Mouse (Mus musculus): ENCODE data around the gene Xkr8.
"Not testable (repeated sequence)": the region's sequence is repeated elsewhere in the genome, so short reads cannot be mapped to it uniquely, and the experiment has no call there.

Gene Xkr8

DNA sequence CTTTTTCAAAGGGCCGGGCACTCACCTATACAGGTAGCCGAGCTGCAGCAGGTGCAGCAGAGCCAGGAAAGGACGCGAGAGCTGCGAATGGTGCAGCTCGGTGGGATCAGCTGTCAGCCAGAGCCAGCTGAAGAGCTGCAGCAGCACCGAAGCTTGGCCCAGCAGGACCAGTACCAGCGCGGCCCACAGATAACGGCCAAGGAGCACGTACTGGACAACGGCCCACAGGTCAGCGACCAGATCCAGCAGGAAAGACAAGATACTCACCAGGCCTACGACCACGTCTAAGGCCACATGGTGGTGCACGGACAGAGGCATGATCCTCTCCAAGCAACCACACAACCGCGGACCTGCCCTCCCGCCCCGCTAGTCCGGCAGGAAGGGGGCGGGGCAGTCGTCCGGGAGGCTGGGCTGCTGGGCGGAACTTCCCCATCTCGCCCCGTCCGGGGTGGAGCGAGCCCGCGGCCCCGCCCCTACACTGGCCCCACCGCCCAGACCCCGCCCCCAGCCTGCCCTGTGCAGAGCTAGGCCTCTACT lies at the start of gene Xkr8:
Xkr8 (minus strand) TSS at position 399 of the 537 bp plus-strand sequence.
- in situ Hi-C loops (cut with MboI; ENCODE audit: unreplicated experiment in 2 of 2): loop anchor here in 1 of 2 experiments (5.0 kb wide), 2 partner anchors 35 to 90 kb away; partner anchors contain the start of gene Rpa2

DNA sequence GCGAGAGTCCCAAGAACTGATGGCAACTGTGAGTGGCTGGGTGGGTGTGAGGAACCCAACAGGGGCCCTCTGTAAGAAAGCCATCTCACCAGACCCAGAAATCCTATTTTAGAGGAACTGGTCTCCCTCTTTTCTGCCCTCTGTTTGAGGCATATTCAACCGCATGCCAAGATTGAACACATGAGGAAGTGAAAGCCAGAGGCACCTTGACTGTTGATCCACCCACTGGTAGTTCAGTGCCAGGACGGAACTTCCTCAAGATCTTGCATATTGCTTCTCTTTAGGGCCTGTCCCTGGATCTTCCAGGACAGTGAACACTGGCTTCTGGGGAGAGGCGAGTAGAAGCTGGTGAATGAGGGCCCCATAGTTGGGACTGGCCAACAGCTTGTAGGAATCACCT lies 47.9 kb upstream of the Xkr8 start:
- in situ Hi-C loops (cut with MboI; ENCODE audit: unreplicated experiment in 2 of 2): no loop called here

DNA sequence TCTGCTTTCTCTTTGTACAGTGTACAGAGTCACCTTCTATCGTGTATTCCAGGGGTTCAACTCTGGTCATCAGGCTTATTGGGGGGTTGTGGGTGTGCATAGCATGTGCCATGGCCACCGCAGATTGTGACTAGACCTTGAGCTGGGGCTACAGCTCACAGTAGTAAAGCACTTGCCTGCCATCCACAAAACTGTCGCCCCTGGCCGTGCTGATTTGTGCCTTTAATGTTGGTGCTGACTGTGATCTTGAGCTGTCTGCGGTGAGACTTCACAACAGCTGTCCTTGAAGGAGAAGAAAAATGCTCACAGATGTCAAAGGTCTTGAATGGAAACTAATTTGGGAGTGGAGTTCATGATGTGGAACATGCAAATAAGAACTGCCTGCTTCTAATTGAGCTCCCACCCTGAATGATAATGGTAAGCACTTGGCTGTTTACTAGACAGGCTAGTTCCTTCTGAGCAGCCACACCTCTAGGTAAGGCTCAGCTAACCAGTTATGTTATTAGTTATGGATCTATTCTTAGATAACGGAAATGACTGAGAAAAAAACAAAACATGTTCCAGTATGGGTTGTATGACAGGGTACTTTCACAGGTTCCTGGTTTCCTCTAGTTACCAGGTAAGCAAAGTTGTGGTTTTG lies 46.3 kb upstream of the Xkr8 start:
- in situ Hi-C loops (cut with MboI; ENCODE audit: unreplicated experiment in 2 of 2): loop anchor here (5.0 kb wide), 2 partner anchors 44 to 149 kb away; no protein-coding TSS in a partner anchor

DNA sequence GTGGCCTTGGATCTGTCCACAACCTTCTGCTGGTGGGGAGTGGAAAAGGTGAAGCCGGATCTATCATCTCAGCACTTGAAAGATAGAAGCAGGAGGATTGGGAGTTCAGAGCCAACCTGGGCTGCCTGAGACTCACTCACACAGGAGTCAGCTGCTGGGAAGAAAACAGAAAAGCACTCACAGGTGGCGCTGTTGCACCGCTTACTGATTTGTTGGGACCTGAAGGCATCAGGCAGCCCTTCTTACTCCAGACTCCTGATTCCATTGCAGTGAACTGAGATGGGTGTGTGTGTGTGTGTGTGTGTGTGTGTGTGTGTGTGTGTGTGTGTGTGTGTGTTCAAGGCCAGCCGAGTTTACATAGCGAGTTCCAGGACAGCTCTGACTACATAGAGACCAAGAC lies 44.4 kb upstream of the Xkr8 start:
- in situ Hi-C loops (cut with MboI; ENCODE audit: unreplicated experiment in 2 of 2): loop anchor here (5.0 kb wide), 2 partner anchors 46 to 151 kb away; no protein-coding TSS in a partner anchor

DNA sequence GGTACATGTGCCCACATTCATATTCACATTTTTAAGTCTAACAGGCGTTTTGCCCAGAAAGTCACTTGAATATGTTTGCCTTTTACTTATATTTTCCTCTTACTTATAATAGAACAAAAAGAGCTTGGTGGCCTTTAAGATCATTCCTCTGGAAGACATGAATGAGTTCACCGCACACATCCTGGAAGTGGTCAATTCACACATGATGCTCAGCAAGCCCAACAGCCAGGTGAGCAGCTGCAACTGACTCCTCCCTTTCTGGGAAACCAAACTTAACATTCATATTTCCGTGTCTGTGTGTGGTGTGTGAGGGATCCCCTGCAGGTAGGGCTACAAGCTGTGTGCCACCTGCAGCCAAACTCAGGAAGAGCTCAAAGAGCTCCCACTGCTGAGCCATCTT lies 42.6 kb upstream of the Xkr8 start:
- in situ Hi-C loops (cut with MboI; ENCODE audit: unreplicated experiment in 2 of 2): loop anchor here (5.0 kb wide), 3 partner anchors 47 to 157 kb away; no protein-coding TSS in a partner anchor

DNA sequence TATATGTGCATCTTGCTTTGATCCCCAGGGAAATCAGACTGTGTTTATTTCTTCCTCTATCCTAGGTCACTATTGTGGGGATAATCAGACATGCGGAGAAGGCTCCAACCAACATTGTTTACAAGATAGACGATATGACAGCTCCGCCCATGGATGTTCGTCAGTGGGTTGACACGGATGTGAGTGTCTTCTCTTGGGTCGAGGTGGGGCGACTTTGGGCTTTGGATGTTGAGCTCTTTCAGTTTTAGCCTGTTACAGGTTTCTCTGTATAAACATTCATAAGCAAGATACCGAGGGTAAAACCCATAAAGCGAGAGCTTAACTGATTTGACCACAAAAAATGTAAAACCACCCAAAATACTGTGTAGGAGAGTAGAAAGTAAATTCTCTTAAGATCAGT lies 39.4 kb upstream of the Xkr8 start:
- in situ Hi-C loops (cut with MboI; ENCODE audit: unreplicated experiment in 2 of 2): loop anchor here in 1 of 2 experiments (5.0 kb wide), 1 partner anchor 161 kb away; no protein-coding TSS in a partner anchor

DNA sequence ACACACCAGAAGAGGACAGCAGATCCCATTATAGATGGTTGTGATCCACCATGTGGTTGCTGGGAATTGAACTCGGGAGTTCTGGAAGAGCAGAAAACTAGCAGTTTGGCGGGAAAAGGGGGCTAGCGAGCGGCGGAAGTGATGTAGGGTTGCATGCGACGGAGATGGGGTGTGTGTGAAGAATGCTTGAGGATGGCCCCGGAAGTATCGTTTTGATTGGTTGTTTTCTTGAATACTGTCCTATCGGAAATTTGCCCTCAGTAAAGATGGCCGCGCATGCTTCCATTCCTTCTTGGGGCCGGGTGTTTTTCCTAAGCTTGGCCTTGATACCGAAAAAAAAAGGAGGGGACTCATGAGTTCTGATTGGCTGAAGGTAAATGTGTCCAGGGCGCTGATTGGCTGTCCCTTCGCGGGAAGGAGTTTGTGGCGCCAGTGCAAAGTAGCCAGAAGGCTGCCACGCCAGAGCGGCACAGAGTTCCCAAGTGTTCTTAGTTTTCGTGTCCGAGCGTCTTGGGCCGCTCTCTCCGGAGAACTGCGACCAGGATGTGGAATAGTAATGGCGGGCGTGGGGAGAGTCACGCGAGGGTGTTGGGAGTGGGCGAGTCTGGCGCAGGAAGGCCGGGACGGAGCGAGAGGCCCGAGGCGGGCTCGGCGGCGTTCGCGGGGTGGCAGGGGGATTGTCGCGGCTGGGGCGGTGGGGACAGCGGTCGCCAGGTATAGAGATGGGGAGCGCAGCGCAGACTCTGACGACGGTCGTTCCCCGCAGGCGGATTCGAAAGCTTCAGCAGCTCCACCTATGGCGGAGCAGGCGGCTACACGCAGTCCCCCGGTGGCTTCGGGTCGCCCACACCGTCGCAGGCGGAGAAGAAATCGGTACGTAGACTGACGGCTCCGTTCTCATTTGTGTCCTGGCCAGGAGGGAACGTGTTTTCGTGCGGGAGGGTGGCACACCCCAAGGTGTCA lies 35.8 kb upstream of the Xkr8 start, which contains the start of gene Rpa2:
Rpa2 (plus strand) TSS at position 419 of the 963 bp plus-strand sequence.
- in situ Hi-C loops (cut with MboI; ENCODE audit: unreplicated experiment in 2 of 2): loop anchor here in 1 of 2 experiments (5.0 kb wide), 1 partner anchor 36 kb away; the partner anchor contains the start of gene Xkr8

DNA sequence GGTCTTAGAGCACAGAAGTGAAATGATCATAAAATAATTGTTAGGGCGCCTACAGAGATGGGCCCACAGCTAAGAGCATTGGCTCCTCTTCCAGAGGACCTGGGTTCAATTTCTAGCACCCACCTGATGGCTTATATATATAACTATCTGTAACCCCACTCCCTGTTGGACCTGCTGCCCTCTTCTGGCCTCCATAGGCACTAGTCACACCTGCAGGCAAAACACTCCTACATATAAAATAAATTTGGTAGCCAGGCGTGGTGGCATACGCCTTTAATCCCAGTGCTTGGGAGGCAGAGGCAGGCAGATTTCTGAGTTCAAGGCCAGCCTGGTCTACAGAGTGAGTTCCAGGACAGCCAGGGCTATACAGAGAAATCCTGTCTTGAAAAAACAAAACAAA lies 30.8 kb upstream of the Xkr8 start:
- in situ Hi-C loops (cut with MboI; ENCODE audit: unreplicated experiment in 2 of 2): not testable (repeated sequence)

DNA sequence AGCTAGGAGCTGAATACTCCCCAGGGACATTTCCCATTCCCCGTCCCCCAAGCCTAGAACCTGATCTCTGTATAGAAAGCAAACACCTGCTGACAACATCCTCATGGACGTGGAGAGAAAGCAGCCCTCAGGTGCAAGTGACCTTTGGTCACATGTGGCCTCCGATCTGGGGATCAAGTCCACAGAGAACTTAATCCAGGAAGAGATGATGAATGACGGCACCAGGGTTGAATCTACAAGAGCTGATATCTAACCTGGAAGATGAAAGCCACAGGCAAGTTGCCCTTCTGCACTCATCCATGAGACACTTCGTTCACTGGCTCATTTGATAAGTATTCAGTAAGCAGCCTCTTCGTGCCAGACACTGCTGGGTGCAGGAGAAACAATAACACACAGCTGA lies 30.3 kb upstream of the Xkr8 start:
- in situ Hi-C loops (cut with MboI; ENCODE audit: unreplicated experiment in 2 of 2): no loop called here

DNA sequence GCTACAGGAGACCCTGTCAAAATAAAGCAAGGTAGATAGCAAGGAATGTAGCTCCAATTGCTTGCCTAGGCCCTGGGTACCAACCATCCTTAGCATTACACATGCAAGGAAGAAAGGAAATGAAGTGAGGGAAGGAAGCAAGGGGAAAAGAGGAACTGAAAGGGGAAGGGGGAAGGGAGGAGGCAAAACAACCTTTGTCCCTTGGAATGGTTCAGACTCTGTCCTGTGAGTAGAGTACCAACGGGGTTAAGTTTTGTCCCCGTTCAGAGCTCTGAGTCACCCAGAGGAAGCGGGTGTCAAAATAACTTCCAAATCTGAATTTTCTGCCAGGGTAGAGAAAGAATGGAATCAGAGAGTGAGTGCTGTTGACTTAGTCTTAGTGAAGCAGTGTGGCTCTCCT lies 27.9 kb upstream of the Xkr8 start:
- in situ Hi-C loops (cut with MboI; ENCODE audit: unreplicated experiment in 2 of 2): no loop called here

DNA sequence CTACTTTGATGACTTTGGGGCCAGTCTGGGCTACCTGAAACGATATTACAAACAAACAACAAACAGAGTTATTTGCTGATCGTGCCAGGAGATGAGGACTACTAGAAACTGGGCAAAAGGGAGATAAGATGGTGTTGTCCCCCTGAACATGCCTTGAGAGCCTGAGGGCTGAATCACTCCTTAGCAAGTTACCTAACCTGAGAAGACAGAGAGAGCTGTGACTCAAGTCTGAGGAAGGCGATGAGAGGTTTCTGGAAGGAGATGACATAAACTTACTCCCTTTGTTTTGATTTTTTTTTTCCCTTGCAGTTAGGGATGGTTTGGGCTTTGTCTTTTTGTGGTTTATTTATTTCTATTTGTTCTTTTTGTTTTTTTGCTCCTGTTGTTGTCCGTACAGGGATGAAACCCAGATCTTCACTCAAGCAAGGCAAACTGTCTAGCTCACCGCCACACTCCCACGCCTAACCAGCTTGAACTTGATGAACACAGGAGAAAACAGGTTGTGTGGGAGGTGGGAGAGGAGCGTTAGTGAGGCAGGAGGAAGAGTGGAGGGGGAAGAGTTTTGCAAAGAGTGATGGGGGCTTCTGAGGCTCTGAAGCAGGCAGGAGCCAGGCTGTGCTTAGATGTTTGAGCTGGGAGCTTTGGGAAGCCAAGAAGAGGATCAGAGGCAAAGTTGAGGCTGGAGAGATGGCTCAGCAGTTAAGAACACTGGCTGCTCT lies 25.4 kb upstream of the Xkr8 start:
- in situ Hi-C loops (cut with MboI; ENCODE audit: unreplicated experiment in 2 of 2): no loop called here

DNA sequence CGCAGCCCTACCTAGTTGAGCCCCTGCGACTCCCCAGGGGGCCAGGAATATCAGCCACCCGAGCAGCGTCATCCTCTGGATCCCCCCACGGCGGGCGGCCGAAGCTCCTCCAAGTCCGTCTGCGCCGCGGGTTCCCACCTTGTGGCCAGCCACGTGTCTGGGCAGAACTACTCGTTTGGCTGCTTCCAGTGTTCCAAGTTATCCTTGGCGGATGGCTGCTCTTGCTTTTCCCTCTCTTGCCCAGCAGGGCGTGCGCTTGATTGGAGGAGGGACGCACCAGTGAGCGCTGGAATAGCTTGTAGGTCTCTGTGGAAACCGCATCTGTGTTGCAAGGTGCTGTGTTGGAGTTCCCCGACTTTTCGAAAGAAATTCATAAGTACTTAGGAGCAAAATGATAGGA lies 24.6 kb upstream of the Xkr8 start, which contains the start of gene Smpdl3b:
Smpdl3b (minus strand) TSS at position 279 of the 400 bp plus-strand sequence.
- in situ Hi-C loops (cut with MboI; ENCODE audit: unreplicated experiment in 2 of 2): no loop called here

DNA sequence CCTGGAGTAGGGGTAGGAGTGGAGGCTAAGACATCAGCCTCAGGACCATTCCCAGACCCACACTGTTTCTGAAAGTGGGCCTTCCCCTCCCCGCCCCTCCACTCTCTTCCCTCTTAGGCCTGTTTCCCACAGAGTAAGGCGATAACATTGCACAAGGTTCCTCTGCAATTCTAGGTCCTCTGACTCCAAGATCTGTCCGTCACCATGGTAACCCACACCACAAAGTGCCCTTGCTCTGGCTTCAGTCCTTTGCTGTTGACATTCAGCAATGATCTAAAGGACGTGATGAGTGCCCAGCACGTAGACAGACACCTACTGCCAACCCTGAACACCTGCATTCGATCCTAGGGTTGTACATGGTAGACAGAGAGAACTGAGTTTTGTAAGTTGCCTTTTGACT lies 20.6 kb upstream of the Xkr8 start:
- in situ Hi-C loops (cut with MboI; ENCODE audit: unreplicated experiment in 2 of 2): no loop called here

DNA sequence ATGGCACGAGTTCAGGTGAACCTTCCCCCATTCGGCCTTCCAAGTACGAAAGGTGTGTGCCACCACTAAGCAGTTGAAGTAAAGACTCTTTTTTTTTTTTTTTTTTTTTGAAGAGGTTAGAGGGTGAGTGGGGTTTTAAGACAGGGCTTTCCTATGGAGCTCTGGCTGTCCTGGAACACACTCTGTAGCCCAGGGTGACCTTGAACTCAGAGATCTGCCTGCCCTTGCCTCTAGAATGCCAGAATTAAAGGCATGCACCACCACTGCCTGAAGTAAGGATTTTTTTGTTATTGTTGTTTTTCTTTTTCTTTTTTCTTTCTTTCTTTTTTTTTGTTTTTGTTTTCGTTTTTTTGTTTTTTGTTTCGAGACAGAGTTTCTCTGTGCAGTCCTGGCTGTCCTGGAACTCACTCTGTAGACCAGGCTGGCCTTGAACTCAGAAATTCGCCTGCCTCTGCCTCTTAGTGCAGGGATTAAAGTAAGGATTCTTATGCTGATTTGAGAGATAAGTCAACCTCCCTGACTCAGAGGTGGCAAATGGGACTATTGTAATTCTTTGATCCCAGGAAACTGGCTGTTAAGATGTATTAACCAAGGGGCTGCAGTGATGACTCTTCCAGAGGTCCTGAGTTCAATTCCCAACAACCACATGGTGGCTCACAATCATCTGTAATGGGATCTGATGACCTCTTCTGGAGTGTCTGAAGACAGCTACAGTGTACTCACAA lies 17.1 kb upstream of the Xkr8 start:
- in situ Hi-C loops (cut with MboI; ENCODE audit: unreplicated experiment in 2 of 2): no loop called here

DNA sequence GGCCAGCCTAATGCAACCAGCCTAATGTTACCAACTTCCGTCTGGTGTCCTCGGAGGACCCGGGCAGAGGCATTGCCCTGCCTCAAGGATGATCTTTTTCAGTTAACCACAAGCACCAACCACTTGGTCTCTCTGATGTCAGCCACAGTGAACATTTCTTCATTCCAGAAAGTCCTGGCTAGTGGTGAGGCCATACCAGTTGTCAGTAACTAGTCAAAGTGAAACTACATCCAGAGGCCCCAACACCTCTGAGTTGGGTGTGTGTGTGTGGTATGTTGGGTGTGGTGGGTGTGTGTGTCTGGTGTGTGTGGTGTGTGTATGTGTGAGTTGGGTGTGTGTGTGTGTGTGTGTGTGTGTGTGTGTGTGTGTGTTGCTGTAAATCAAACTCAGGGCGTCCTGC lies 16.4 kb upstream of the Xkr8 start:
- in situ Hi-C loops (cut with MboI; ENCODE audit: unreplicated experiment in 2 of 2): no loop called here

DNA sequence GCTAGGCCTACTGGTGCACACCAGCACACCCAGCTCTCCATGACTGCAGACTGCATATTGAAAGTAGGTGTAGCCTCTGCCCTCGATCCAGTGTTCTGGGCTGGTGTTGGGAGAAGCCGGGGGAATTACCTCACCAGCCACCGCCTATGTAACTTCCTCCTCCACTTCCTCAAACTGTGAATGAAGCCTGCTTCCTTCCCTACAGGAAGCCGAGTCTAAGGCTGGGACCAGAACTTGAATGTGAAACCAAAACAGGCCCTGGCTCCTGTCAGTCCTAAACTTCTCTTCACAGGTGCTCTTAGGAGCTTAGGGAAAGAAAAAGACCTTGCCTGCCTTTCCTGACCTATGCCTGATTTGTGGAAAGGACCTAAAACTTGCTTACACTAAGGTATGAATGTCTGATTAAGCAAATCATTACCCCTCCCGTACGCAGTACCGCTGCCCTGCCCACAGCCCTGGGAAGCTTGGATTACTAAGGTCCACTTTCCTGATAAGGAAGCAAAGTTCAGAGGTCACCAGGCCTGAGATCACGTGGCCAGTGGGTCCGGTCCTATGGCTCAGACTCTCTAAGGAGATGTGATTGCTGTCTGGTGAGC lies 15.4 kb upstream of the Xkr8 start:
- in situ Hi-C loops (cut with MboI; ENCODE audit: unreplicated experiment in 2 of 2): no loop called here

DNA sequence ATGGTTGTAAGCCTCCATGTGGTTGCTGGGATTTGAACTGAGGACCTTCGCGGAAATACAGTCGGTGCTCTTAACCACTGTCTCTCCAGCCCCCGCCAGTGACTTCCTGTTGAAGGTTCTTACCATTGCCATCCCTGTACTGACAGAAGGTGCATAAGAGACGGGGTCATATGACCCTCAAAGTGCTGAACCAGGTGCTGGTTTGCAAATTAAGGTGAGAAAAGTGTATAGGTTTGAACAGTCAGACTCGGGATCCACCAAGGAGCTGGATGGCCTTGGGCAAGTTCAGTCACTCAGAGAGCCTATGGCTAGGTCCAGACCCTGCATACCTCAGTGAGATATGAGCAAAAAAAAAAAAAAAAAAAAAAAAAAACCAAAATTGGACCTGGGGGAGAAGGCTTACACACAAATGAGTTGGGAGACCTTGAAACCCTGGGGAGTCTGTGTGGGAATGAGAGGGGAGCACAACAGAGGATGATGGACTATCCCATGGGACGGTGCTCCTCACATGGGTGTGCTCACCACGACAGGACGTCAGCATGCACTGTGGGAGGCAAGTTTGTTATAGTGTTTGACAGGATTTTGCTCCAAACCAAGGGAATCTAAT lies 14.7 kb upstream of the Xkr8 start:
- in situ Hi-C loops (cut with MboI; ENCODE audit: unreplicated experiment in 2 of 2): no loop called here

DNA sequence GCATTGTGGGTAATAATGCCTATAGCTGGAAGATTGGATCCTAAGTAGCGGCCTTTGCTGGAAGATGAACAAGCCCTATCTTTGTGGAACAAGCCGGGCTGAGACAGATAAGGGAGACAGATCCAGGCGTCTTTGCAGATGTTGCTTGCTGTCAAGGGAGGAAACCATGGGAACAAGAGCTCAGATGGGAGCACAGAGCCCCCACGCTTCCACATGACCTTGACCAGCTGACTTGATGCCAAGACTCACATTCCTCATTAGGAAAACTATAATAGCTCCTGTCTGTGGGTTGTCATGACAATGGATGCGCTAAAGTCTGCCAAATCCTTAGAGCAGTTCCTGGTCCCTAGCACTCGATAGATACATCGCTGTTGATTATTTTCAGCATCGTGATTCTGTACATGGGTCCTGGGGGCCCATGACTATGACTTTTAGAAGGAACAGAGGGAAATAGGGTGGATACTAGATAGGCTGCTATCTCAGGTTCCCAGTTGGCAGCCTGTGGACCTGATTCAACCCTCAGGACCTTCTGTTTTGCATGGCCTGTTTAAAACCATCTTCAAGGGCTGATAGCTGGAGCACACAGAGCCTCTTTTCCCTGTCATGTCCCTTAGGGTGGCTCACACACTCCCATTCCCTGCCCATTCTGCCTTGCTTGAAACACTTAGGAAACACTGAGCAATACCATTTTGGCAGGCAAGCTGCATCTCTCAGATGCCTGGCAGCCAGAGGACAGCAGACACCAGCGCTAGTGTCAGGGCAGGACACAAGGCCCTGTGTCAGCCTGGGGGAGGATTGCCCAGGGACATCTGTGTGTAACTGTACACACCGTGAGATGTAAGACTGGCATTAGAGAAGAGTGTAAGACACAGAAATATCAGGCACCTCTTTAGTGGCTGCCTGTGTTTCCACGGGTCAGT lies 11.9 kb upstream of the Xkr8 start:
- in situ Hi-C loops (cut with MboI; ENCODE audit: unreplicated experiment in 2 of 2): no loop called here

Measured in v-Abl transformed pro-B cells (cell line).